Mouse (Mus musculus): ENCODE measurements around the gene Snx29. TPM values are rescaled to one million over a fixed set of nuclear protein-coding genes. Genes with fewer than 3 reads are reported as not detected.
"Not testable (repeated sequence)": the region's sequence is repeated elsewhere in the genome, so short reads cannot be mapped to it uniquely, and the experiment has no call there.

Gene Snx29
- total RNA-seq, 4 experiments from 2014 or later = 17.2 to 35.2 (median 21.6) TPM

GRCm38 (mm10) chr16:11541769-11542168 lies 219.1 kb downstream of the Snx29 start:
- DNase-seq = no peak

GRCm38 (mm10) chr16:11550043-11550725 lies 227.5 kb downstream of the Snx29 start:
- DNase-seq = no peak

GRCm38 (mm10) chr16:11561714-11562113 lies 239.0 kb downstream of the Snx29 start:
- no peak for DNase-seq

- no peak for DNase-seq
Observed at GRCm38 (mm10) chr16:11563846-11564245, 241.1 kb downstream of the Snx29 start.

- no peak for DNase-seq
Observed at GRCm38 (mm10) chr16:11565126-11565525, 242.4 kb downstream of the Snx29 start.

- DNase-seq = no peak
Observed at GRCm38 (mm10) chr16:11567594-11567993, 244.9 kb downstream of the Snx29 start.

- no peak for DNase-seq
Observed at GRCm38 (mm10) chr16:11568095-11568494, 245.4 kb downstream of the Snx29 start.

- DNase-seq = no peak
Observed at GRCm38 (mm10) chr16:11568601-11569000, 245.9 kb downstream of the Snx29 start.

GRCm38 (mm10) chr16:11569127-11569526 lies 246.4 kb downstream of the Snx29 start:
- DNase-seq = no peak

- DNase-seq = peak; percentile 58
Observed at GRCm38 (mm10) chr16:11570072-11570471, 247.4 kb downstream of the Snx29 start.

- DNase-seq = no peak
Observed at GRCm38 (mm10) chr16:11574517-11574916, 251.8 kb downstream of the Snx29 start.

GRCm38 (mm10) chr16:11575733-11576132 lies 253.0 kb downstream of the Snx29 start:
- DNase-seq = not testable (repeated sequence)

- no peak for DNase-seq
Observed at GRCm38 (mm10) chr16:11577541-11578255, 255.0 kb downstream of the Snx29 start.

- DNase-seq = no peak
Observed at GRCm38 (mm10) chr16:11579676-11580098, 257.0 kb downstream of the Snx29 start.

- no peak for DNase-seq
Observed at GRCm38 (mm10) chr16:11583941-11584639, 261.4 kb downstream of the Snx29 start.

GRCm38 (mm10) chr16:11588689-11589088 lies 266.0 kb downstream of the Snx29 start:
- no peak for DNase-seq

GRCm38 (mm10) chr16:11589336-11589735 lies 266.6 kb downstream of the Snx29 start:
- no peak for DNase-seq

GRCm38 (mm10) chr16:11589782-11590695 lies 267.3 kb downstream of the Snx29 start:
- DNase-seq = no peak

- no peak for DNase-seq
Observed at GRCm38 (mm10) chr16:11596599-11596998, 273.9 kb downstream of the Snx29 start.

GRCm38 (mm10) chr16:11597769-11598168 lies 275.1 kb downstream of the Snx29 start:
- DNase-seq = no peak

GRCm38 (mm10) chr16:11599523-11599922 lies 276.8 kb downstream of the Snx29 start:
- DNase-seq = no peak
